Mouse (Mus musculus): ENCODE measurements around the gene Fbxl2. TPM values are rescaled to one million over a fixed set of nuclear protein-coding genes. Genes with fewer than 3 reads are reported as not detected.

The Fbxl2 gene
- polyA plus RNA-seq, 1 experiment from 2014 or later: 4.4 TPM

DNA sequence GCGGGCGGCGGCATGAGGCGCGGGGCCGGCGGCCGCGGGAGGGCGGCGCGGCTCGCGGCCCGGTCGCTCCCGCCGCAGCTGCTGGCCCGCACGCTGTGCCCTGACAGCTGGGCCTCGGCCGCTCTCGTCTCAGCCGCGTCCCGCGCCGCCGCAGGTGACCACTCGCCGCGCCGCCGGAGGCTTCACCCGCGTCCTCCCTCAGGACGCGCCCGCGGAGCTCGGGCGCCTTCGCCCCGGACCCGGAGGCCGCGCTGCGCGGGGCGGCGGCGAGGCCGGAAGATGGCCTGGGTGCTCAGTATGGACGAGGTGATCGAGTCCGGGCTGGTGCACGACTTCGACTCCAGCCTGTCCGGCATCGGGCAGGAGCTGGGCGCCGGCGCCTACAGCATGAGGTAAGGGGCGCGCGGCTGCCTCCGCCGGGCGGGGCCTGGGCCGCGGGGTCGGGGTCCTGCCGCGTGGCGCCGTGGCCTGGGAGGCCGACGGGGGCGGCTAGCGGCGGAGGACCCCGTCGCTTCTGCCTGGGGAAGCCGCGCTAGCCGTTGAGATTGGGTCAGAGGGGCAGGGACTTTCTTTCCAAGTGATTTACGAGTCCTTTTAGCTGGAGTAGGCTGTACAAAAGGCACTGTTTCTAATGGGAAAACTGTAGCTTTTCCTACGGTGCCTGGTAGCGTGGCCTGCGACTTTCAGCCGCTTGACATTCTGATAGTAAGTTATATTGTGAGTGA is 114.5 kb downstream of the Fbxl2 start:
- ATAC-seq (ENCODE audit: insufficient number of reproducible peaks, insufficient read depth, low FRiP score, low read depth): no peak; the same call in 1 of the 2 replicates
- peak overlapping the region; percentile 91 for H3K9ac ChIP-seq (replicated peaks; ENCODE audit: low read depth, low read length)
- H3K36me3 ChIP-seq (ENCODE audit: control insufficient read depth, insufficient read depth, low read length): no peaks in the 10 kb centered on the region
- H3K27me3 ChIP-seq (ENCODE audit: control insufficient read depth, insufficient read depth, low read length): no peaks in the 10 kb centered on the region
- H3K27ac ChIP-seq (ENCODE audit: low read length): peak overlapping the region; percentile 89
- H3K4me2 ChIP-seq (replicated peaks; ENCODE audit: low read depth, low read length): peak overlapping the region; percentile 74
- peak overlapping the region; percentile 96 for H3K4me3 ChIP-seq (ENCODE audit: low read depth, low read length)
- no peaks in the 10 kb centered on the region for H3K9me3 ChIP-seq (ENCODE audit: control insufficient read depth, low read depth, low read length)
- WGBS: under 1% methylated on average over 53 of the region's 91 CpGs
- peaks cover 8% of the 10 kb centered on the region; the same call in 1 of the 2 replicates for H3K4me1 ChIP-seq (ENCODE audit: control insufficient read depth, insufficient read depth, low read length)

DNA sequence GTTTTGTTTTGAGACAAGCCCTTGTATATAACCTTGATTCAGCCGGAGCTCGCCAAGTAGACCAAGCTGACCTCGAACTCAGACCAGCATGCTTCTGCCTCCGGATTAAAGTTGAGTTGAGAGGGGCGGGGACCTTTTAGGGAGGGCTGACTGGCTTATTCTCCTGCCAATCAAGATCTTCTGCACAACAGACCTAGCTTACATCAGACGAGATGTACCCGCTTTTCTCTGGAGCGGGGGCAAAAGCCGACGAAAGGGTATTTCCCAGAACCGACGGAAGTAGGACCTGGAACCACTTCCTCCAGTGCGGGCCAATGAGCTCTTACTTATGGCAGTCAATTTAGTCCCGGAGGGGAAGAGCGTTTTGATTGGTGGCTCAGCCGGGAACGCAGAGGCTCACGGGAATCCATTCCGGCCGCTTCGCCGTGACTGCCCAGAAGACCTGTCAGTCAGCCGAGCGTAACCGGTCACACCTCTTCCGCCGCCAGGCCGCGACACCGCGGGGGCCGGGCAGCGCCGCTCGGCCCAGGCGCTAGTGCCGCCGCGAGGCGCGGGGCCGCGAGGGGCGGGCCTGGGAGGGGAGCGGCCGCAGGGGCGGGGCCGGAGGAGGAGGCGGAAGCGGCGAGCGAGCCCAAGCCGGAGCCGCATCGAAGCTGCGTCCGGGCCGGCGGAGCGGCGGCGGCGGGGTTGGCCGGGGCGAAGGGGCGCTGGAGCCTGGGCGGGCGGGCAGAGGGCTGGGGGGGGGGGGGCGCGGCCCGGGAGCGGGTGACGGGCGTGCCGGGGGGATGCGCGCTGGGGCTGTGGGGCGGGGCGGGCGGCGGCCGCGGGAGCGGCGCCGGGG is 115.2 kb downstream of the Fbxl2 start, which contains the start of gene Ubp1:
Ubp1 (plus strand) TSS at position 401 of the 841 bp plus-strand sequence.
- ATAC-seq (ENCODE audit: insufficient number of reproducible peaks, insufficient read depth, low FRiP score, low read depth): peak; percentile 98
- H3K36me3 ChIP-seq (ENCODE audit: control insufficient read depth, insufficient read depth, low read length): no peaks in the 10 kb centered on the region
- peak within 1 kb of the TSS; percentile 96 for H3K4me3 ChIP-seq (ENCODE audit: low read depth, low read length)
- H3K27me3 ChIP-seq (ENCODE audit: control insufficient read depth, insufficient read depth, low read length): no peaks in the 10 kb centered on the region
- no peaks in the 10 kb centered on the region for H3K9me3 ChIP-seq (ENCODE audit: control insufficient read depth, low read depth, low read length)
- peak within 1 kb of the TSS; percentile 74 for H3K4me2 ChIP-seq (replicated peaks; ENCODE audit: low read depth, low read length)
- peak within 1 kb of the TSS; percentile 89 for H3K27ac ChIP-seq (ENCODE audit: low read length)
- WGBS: under 1% methylated on average over 64 of the region's 86 CpGs
- peaks cover 8% of the 10 kb centered on the region; the same call in 1 of the 2 replicates for H3K4me1 ChIP-seq (ENCODE audit: control insufficient read depth, insufficient read depth, low read length)
- peak within 1 kb of the TSS; percentile 91 for H3K9ac ChIP-seq (replicated peaks; ENCODE audit: low read depth, low read length)

- Histone ChIP-seq H3K27me3 (ENCODE audit: control insufficient read depth, insufficient read depth, low read length) (no peaks in the 10 kb centered on the region), H3K36me3 (ENCODE audit: control insufficient read depth, insufficient read depth, low read length) (no peaks in the 10 kb centered on the region), H3K27ac (ENCODE audit: low read length) (0 out of 2 replicates have a peak overlapping the region, but pooled peaks have one; percentile 89), H3K4me1 (ENCODE audit: control insufficient read depth, insufficient read depth, low read length) (peaks cover 8% of the 10 kb centered on the region; the same call in 1 of the 2 replicates), H3K9ac (replicated peaks; ENCODE audit: low read depth, low read length) (no peak overlapping the region), H3K9me3 (ENCODE audit: control insufficient read depth, low read depth, low read length) (no peaks in the 10 kb centered on the region), H3K4me3 (ENCODE audit: low read depth, low read length) (no peak overlapping the region), H3K4me2 (replicated peaks; ENCODE audit: low read depth, low read length) (no peak overlapping the region)
- WGBS: 70% methylated on average over 1 of the region's 1 CpGs
- no peak for ATAC-seq (ENCODE audit: insufficient number of reproducible peaks, insufficient read depth, low FRiP score, low read depth)
Measured at GRCm38 (mm10) chr9:113929676-113930075, 116.3 kb downstream of the Fbxl2 start.

- Histone ChIP-seq H3K27ac (ENCODE audit: low read length) (no peak overlapping the region), H3K4me1 (ENCODE audit: control insufficient read depth, insufficient read depth, low read length) (peaks cover 8% of the 10 kb centered on the region; the same call in 1 of the 2 replicates), H3K9me3 (ENCODE audit: control insufficient read depth, low read depth, low read length) (no peaks in the 10 kb centered on the region), H3K9ac (replicated peaks; ENCODE audit: low read depth, low read length) (no peak overlapping the region), H3K36me3 (ENCODE audit: control insufficient read depth, insufficient read depth, low read length) (no peaks in the 10 kb centered on the region), H3K4me3 (ENCODE audit: low read depth, low read length) (no peak overlapping the region), H3K27me3 (ENCODE audit: control insufficient read depth, insufficient read depth, low read length) (no peaks in the 10 kb centered on the region), H3K4me2 (replicated peaks; ENCODE audit: low read depth, low read length) (no peak overlapping the region)
- 88% methylated on average over 4 of the region's 4 CpGs for WGBS
- no peak for ATAC-seq (ENCODE audit: insufficient number of reproducible peaks, insufficient read depth, low FRiP score, low read depth)
Measured at GRCm38 (mm10) chr9:113928591-113928990, 117.4 kb downstream of the Fbxl2 start.

GRCm38 (mm10) chr9:113924883-113925282 is 121.1 kb downstream of the Fbxl2 start:
- Histone ChIP-seq H3K4me1 (ENCODE audit: control insufficient read depth, insufficient read depth, low read length) (no peaks in the 10 kb centered on the region), H3K4me2 (replicated peaks; ENCODE audit: low read depth, low read length) (no peak overlapping the region), H3K36me3 (ENCODE audit: control insufficient read depth, insufficient read depth, low read length) (no peaks in the 10 kb centered on the region), H3K9ac (replicated peaks; ENCODE audit: low read depth, low read length) (no peak overlapping the region), H3K4me3 (ENCODE audit: low read depth, low read length) (no peak overlapping the region), H3K27ac (ENCODE audit: low read length) (no peak overlapping the region), H3K27me3 (ENCODE audit: control insufficient read depth, insufficient read depth, low read length) (no peaks in the 10 kb centered on the region), H3K9me3 (ENCODE audit: control insufficient read depth, low read depth, low read length) (no peaks in the 10 kb centered on the region)
- ATAC-seq (ENCODE audit: insufficient number of reproducible peaks, insufficient read depth, low FRiP score, low read depth): no peak
- 83% methylated on average over 5 of the region's 5 CpGs for WGBS

- no peaks in the 10 kb centered on the region for H3K4me1 ChIP-seq (ENCODE audit: control insufficient read depth, insufficient read depth, low read length)
Measured at GRCm38 (mm10) chr9:113922677-113923076, 123.3 kb downstream of the Fbxl2 start.

GRCm38 (mm10) chr9:113915789-113916188 is 130.2 kb downstream of the Fbxl2 start:
- Histone ChIP-seq H3K4me3 (ENCODE audit: low read depth, low read length) (no peak overlapping the region), H3K4me2 (replicated peaks; ENCODE audit: low read depth, low read length) (no peak overlapping the region), H3K9me3 (ENCODE audit: control insufficient read depth, low read depth, low read length) (no peaks in the 10 kb centered on the region), H3K36me3 (ENCODE audit: control insufficient read depth, insufficient read depth, low read length) (peaks cover 15% of the 10 kb centered on the region), H3K9ac (replicated peaks; ENCODE audit: low read depth, low read length) (no peak overlapping the region), H3K27ac (ENCODE audit: low read length) (no peak overlapping the region), H3K27me3 (ENCODE audit: control insufficient read depth, insufficient read depth, low read length) (no peaks in the 10 kb centered on the region), H3K4me1 (ENCODE audit: control insufficient read depth, insufficient read depth, low read length) (no peaks in the 10 kb centered on the region)
- ATAC-seq (ENCODE audit: insufficient number of reproducible peaks, insufficient read depth, low FRiP score, low read depth): no peak
- 85% methylated on average over 5 of the region's 5 CpGs for WGBS

More at GRCm38 (mm10) chr9:113922677-113923076, 123.3 kb downstream of the Fbxl2 start:
- Histone ChIP-seq H3K27ac (ENCODE audit: low read length) (no peak overlapping the region), H3K4me2 (replicated peaks; ENCODE audit: low read depth, low read length) (no peak overlapping the region), H3K9me3 (ENCODE audit: control insufficient read depth, low read depth, low read length) (no peaks in the 10 kb centered on the region), H3K4me3 (ENCODE audit: low read depth, low read length) (no peak overlapping the region), H3K36me3 (ENCODE audit: control insufficient read depth, insufficient read depth, low read length) (no peaks in the 10 kb centered on the region; the same call in 1 of the 2 replicates), H3K9ac (replicated peaks; ENCODE audit: low read depth, low read length) (no peak overlapping the region), H3K27me3 (ENCODE audit: control insufficient read depth, insufficient read depth, low read length) (no peaks in the 10 kb centered on the region)
- no peak for ATAC-seq (ENCODE audit: insufficient number of reproducible peaks, insufficient read depth, low FRiP score, low read depth)
- 92% methylated on average over 5 of the region's 5 CpGs for WGBS
